Mouse (Mus musculus) cerebral cortex, adult 2 months (tissue): ENCODE results near the gene Thegl.

ENCODE experiments used
- WGBS: fragments of 180-500 bp; shearing (Covaris S2); methylation state at CpG from one replicate; pipeline ENCODE4 v1.1.7; 2018; 5-methylcytosine and 5-hydroxymethylcytosine counted together

The Thegl gene

DNA sequence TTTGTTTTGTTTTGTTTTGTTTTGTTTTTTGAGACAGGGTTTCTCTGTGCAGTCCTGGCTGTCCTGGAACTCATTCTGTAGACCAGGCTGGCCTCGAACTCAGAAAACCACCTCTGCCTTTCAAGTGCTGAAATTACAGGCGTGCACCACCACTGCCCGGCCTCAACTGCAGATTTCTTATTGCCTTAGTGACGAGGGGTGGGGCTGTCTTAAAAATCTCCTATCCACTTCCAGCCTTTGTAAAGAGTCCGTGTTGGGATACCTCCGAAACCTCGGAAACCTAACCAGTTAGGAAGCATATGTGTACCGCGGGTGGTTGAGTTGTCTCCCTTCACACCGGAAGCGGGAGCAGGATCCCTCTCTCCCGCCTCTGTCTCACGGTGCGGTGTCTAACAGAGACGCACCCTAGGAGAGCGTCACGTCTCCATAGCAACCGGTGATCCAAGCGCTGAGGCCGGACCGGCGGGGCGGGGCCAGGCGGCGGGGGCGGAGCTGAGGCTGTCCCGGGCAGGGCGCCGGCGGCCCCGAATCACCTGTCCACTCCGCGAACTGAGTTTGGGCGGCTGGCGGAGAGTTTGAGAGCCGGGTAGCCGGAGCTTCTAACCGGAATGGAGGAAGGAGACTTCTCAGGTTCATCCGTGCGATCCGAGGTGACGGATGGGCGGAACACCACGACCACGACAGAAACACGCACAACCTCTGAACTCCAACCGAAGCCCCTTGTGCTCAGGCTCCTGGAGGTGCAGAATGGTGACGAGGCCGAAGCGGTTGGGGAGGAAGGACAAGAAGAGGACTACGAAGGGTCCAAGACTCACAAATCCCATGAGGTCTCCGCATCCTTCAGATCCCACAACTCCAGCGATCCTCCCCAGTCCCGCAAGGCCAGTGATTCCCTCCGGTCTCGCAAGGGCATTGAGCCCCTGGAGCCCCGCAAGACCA is at the start of gene Thegl:
Gene Thegl (plus strand): TSS at position 480 of the 939 bp plus-strand sequence.
- WGBS: 15% methylated on average over 57 of the region's 57 CpGs

GRCm38 (mm10) chr5:76969250-76969649 is 46.6 kb upstream of the Thegl start:
- WGBS: 54% methylated on average over 5 of the region's 5 CpGs

- WGBS: 85% methylated on average over 1 of the region's 1 CpGs
Measured at GRCm38 (mm10) chr5:76971115-76971514, 44.7 kb upstream of the Thegl start.

DNA sequence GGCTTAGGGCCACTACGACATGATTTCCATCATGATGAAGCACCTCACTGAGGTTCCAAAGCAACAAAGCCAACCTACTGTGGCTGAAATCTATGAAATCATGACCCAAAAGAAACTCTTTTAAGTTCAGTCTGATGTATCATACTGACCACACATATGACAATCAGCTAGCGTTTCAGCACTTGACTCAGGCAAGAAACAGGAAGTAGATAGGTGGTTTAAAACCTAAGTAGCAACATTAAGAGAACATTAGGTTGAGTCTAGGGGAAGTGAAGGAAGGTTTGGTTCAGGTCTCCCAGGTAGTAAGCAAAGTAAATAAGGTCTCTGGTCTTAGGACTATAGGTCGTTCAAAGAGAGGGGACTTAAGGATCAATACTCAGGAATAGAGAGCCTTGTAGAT is 42.3 kb upstream of the Thegl start:
- WGBS: 62% methylated on average over 3 of the region's 3 CpGs

GRCm38 (mm10) chr5:76974207-76974553 is 41.6 kb upstream of the Thegl start:
- WGBS: 2% methylated on average over 17 of the region's 17 CpGs

DNA sequence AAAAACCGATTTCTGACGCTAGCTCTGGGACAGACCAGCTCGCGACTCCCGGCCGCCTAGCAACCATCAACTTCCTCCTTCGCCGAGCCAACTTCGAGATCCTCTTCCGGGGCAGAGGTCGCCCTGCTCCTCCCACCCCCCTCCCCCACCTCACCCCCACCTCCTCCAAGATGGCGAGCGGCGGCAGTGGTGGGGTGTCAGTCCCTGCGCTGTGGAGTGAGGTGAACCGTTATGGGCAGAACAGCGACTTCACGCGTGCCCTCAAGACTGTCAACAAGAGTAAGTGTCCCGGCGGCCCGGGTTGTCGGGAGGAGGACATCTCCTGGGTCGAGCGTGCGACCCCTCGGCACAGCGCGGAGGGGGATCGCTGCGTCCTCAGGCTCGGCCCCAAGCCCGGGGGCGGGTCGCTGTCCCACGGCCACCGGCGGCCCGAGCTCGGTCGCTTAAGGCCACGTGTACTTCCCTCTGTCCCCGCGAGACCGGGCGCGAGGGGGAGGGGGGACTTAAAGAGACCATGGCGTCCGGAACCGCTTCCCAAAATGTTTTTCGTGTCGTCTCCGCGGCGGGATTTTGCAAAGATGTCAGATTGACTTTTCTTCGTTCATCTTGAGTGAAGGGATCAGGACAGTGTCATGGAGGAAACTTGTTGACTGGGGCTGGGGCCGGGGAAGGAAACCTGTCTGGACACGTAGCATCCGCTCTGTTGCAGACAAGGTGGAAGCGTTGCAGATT is 41.1 kb upstream of the Thegl start, which contains the start of gene Srp72:
Gene Srp72 (plus strand): TSS at position 130 of the 732 bp plus-strand sequence.
- WGBS: under 1% methylated on average over 59 of the region's 60 CpGs

- WGBS: 74% methylated on average over 8 of the region's 8 CpGs
Measured at GRCm38 (mm10) chr5:76975736-76976135, 40.1 kb upstream of the Thegl start.

GRCm38 (mm10) chr5:76984015-76984414 is 31.8 kb upstream of the Thegl start:
- 90% methylated on average over 11 of the region's 11 CpGs for WGBS

DNA sequence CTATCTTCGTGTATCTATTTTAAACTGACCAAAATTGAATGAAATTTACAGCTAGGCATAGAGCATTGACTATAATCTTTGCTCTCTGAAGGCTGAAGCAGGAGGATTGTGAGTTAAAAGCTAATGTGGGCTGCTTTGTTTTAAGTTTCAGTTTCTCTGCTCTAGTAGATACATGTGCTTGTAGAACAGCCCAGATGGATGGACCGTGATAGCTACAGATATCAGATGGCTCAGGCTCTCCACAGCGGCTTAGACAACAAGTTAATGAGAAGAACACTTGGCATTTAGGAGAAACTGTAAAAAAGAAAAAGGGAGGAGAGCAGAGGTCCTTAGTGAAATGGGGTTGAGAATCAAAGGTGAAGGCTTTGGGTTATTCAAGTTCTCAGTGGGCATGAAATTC is 25.0 kb upstream of the Thegl start:
- WGBS: 77% methylated on average over 3 of the region's 3 CpGs

- WGBS: 94% methylated on average over 5 of the region's 5 CpGs
Measured at GRCm38 (mm10) chr5:76993174-76993814, 22.5 kb upstream of the Thegl start.

DNA sequence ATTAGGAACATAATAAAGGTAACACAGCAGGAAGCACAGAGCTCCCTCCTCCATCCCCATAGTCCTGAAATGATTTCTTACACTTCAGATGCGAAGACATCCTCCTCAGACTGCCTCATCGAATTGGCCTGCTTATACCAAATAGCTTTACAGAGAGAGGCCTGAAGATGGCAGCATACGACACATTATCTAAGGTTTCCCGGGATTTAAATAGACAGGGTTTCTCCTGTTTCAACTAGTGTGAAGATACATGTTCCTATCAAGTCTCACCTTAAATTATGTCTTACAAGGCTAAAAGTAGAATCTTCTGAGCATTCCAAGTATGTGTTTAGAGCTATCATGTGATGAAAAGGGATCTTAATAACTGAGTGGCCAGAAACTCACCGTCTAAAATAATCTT is 17.4 kb upstream of the Thegl start:
- 23% methylated on average over 5 of the region's 5 CpGs for WGBS

DNA sequence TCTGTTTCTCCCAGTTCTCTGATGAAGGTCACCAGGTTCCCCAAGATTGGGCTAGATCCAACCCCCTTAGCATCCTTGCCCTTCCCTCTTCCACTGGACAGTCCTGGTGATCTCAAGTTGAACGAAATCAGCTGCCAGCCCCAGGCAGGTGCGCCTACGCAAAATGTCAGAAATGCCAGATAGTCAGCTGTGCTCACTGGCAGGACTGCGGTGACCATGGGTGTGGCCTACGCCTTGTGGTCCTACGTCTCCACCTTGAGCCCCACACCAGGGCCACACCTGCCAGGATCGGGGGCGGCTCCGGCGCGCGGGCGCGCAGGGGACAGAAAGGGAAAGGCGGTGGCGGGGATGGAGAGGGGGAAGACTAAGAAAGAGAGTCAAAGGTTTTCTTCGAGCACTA is 14.6 kb upstream of the Thegl start:
- WGBS: 95% methylated on average over 17 of the region's 17 CpGs

DNA sequence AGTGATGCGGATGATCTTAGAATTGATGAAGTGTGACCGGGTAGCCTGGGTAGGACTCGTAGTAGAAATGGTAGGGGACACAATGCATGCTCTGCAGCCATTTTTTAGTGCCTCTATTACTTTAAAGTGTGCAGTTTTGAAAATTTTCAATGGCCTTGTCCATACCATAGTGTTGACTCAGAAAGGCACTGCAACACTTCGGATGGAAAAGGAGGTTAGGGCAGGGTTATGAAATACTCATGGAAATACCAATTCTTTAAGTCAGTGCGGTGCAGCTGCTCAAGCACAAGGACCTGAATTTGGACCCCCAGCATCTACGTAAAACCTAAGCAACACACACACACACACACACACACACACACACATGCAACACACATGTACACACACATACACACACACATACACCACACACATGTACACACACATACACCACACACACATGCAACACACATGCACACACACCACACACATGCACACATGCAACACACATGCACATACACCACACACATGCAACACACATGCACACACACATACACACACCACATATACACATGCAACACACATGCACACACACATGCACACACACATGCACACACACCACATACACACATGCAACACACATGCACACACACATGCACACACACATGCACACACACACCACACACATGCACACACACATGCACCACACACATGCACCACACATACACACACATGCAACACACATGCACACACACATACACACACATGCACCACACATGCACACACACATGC is 11.6 kb upstream of the Thegl start, which contains the start of gene Arl9:
Gene Arl9 (plus strand): TSS at position 5 of the 771 bp plus-strand sequence.
- 96% methylated on average over 6 of the region's 6 CpGs for whole genome bisulfite sequencing

DNA sequence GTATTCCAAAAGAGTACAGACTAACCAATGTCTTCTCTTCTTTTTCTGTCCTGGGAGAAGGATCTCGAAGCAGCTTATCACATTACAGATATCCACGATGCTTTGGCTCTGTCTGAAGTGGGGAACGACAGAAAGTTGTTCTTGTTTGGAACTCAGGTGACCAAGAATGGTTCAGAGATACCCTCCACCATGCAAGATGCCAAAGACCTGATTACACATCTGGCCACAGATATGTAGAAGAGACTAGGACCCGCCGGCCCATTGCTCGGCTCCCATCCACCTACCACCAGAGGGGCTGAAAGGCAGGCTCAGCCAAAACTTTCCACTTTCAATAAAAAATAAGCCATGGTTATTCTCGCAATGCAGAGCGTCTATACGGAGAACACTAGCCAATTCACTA is 5.5 kb upstream of the Thegl start:
- WGBS: 94% methylated on average over 9 of the region's 9 CpGs

GRCm38 (mm10) chr5:77011082-77011481 is 4.7 kb upstream of the Thegl start:
- 78% methylated on average over 3 of the region's 3 CpGs for WGBS

GRCm38 (mm10) chr5:77013171-77013570 is 2.7 kb upstream of the Thegl start:
- WGBS: 83% methylated on average over 3 of the region's 3 CpGs

GRCm38 (mm10) chr5:77028034-77028433 is 12.2 kb downstream of the Thegl start:
- 69% methylated on average over 3 of the region's 3 CpGs for WGBS

- 75% methylated on average over 5 of the region's 5 CpGs for WGBS
Measured at GRCm38 (mm10) chr5:77029735-77030134, 13.9 kb downstream of the Thegl start.

DNA sequence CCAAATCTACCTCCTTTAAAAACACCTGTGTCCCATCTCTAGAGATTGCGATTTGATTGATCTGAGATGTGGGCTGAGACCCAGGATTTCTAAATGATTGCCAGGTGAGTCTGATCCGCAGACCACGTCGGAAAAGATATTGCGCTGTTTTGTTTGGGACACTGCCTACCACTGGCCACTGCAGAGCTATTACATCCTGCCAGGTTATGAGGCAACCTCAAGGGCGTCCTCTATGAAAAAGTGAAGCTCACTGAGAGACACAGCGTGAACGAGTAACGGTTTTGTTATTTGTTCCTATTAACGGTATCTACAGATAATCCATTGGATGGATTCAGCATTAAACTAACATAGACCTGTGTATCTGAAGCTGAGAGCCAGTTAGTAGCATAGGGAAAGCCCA is 22.6 kb downstream of the Thegl start:
- WGBS: 90% methylated on average over 10 of the region's 10 CpGs

DNA sequence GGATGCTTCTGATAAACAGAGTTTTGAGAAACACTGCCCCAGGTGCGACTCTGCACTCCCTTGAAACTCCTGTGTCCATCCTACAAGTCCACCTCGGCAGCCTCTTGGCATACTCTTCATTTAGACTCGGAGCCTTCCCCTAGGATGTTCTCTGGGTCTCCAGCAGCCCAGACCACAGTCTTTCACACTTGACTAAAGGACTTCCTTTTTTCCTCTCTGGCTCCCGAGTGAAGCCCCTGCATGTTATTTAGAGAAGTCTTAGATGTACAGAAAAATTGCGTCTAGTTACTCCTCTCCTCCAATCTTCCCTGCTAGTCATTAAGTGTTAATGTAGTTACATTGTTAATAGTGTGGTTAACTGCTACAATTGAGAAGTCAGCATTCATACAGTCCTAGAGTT is 28.5 kb downstream of the Thegl start:
- 71% methylated on average over 5 of the region's 5 CpGs for WGBS

DNA sequence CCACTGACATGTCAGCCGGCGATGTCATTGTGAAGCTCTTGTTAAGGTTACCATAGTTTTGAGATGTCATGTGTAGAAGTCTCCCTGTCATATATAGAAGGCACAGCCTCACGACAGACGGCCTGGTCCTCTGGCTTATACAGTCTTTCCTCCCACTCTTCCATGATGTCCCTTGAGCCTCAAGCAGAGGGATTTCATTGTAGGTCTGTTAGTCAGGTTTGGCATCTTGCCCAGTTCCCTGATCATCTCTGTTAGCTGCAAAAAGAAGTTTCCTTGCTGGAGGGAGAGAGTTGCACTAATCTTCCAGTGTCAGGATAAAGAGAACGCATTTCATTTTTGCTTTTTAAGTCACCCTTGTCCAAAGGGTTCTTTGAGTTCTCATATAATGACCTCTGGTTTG is 36.8 kb downstream of the Thegl start:
- WGBS: 74% methylated on average over 5 of the region's 5 CpGs
